Mouse (Mus musculus) myocyte (in vitro differentiated cells): ENCODE measurements at regions not wholly inside any gene's neighbourhood (a gene's known extent, or its start where the extent isn't known, plus 50 kb on each side); places are given as distances from the start of the nearest gene placed in this dataset.

ENCODE experiments used
- MYOG ChIP-seq, 3 experiments: IDR thresholded peaks; one replicate each; pipeline ENCODE4 v1.6.1; 2011; ENCODE audit warnings: control low read depth in 2 of 3, low read depth in 2 of 3, mild to moderate bottlenecking in 2 of 3; ENCODE audit not compliant: insufficient read length in 2 of 3, control insufficient read depth in 1 of 3, insufficient read depth in 1 of 3
- POLR2A ChIP-seq: IDR thresholded peaks from one replicate; pipeline ENCODE4 v1.6.1; 2011; ENCODE audit warnings: low read depth, mild to moderate bottlenecking, control low read depth, moderate library complexity; ENCODE audit not compliant: insufficient read length
- REST ChIP-seq: IDR thresholded peaks from one replicate; pipeline ENCODE4 v1.6.1; 2011; ENCODE audit warnings: mild to moderate bottlenecking, control low read depth, moderate library complexity; ENCODE audit not compliant: insufficient read depth, insufficient read length

GRCm38 (mm10) chr14:99584144-99584543 lies 285.7 kb downstream of the Klf5 start:
- TF ChIP-seq MYOG (IDR thresholded peaks at IDR 0.05; ENCODE audit: control insufficient read depth in 1 of 3, insufficient read depth in 1 of 3, insufficient read length in 2 of 3, low read depth in 2 of 3) (no peak), REST (no peak), POLR2A (no peak)
